Mouse (Mus musculus) kidney, postnatal 4 days (tissue): Measurements from ENCODE around the gene Ankrd27.
A peak's percentile ranks its signal among the peaks of the same experiment; 100 is the strongest.
"Not testable (repeated sequence)": the region's sequence is repeated elsewhere in the genome, so short reads cannot be mapped to it uniquely, and the experiment has no call there.

Experiments
- DNase-seq, 2 experiments: peaks; one replicate each; pipeline ENCODE4 v3.0.0; 2021; ENCODE audit warnings: mixed read lengths in 2 of 2

The Ankrd27 gene

GRCm38 (mm10) chr7:35586055-35586905 is at the start of gene Ankrd27:
TSS of gene Ankrd27 (plus strand) at chr7:35586244.
- DNase-seq = peak; percentile 96 to 97

DNA sequence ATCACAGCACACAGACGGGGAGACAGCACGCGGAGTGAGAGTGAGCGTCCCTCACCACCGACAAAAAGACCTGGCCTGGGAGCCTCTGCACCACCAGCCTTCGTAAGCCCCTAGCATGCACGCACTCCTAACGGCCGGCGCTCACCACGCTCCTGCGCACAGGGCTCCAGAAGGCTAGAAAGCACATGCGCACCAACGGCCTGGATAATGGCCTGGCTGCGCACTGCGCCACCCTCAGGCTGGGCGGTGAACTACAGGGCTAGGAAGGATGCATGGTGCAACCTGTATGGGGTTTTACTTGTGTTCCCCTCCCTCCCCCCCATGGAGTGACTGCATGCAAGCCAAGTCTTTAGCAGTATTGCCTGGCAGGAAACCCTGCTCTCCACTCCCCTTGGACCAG is 48.5 kb upstream of the Ankrd27 start, which contains the start of gene Tdrd12:
Gene Tdrd12, minus strand, starts transcription at position 184 of the 400 bp plus-strand sequence.
- no peak for DNase-seq

GRCm38 (mm10) chr7:35545881-35546280 is 40.2 kb upstream of the Ankrd27 start:
- DNase-seq = peak; percentile 68 to 79

GRCm38 (mm10) chr7:35553751-35554604 is 32.1 kb upstream of the Ankrd27 start:
- DNase-seq = peak; percentile 60 to 67

DNA sequence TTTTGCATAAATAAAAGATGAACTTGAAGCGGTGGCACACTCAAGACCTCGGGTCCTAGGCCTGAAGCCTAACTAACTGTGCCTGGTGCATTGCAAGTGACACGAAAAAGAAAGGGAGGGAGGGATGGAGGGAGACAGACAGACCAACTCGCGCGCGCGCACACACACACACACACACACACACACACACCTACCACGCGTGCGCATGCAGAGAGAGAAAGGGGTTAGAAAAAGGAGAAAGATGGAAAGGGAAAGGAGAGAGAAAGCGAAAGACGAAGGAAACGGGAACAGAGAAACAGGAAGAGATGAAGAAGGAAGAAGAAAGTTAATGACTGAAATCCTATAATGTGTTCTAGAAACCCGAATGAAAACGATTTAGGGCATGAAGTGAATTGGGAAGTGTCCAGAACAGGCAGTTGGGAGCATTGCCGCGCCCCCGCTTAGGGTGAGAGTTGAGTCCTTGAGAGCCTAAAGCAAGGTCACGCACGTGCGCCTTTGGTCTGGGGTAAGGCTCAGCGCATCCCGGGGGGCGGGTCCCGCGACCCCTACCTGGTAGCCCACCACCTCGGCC is 31.4 kb upstream of the Ankrd27 start:
- DNase-seq = peak; percentile 37 to 54

DNA sequence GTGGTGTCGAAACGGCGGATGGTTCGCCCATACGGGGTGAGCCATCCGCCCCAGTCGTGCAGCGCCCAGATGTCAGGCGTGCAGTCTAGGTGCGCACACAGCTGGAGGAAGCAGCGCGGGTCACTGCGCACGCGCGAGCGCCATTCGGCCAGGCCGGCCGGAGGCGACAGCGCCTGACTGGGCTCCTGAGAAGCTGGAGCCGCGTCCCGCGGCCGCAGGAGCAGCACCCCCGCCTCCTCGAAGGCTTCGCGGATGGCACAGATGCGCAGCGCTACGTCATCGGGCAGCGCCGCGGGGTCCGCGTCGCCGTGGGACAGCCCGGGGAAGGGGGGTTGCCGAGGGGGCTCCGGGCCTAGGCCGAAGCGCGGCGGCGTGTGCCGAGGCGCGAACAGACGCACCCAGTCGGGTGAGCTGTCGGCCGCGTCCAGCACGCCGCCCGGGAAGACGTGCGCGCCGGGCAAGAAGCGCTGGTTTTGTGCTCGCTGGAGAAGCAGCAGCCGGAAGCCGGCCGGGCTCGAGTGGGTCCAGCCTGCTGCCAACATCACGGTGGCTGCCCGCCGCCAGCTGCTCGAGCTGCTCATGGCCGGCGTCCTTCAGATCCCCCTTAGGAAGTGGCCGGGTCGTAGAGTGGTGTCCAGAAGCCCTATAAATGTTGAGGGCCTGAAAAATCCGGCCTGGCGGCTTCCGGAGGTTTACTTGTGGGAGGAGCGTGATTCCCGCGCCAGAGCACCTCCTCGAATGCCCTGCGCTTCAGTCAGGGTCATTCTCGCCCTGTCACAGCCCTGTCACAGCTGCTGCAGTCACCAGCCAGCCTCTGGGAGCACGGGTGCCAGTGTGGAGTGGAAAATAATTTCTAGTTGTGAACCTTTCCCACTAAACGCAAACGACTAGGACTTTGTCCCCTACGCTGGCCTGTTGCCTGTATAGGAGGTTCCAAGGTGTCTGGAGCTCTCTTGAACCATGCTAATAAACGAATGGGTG is 30.5 kb upstream of the Ankrd27 start:
- DNase-seq = peak; percentile 92 to 95

DNA sequence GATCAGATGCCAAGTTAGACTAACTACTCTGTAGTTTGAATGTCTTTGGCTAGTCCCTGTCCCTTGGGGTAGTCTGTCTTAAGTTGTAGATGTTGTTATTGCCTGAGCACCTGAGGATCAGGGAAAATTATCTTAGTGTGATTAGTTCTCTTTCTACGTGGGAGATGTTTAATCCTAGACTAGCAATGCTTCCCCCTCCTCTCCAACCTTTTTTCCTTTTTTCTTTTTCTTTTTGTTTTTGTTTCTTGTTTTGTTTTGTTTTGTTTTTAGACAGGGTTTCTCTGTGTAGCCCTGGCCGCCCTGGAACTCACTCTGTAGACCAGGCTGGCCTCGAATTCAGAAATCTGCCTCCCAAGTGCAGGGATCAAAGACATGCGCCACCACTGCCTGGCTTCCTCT is 29.8 kb upstream of the Ankrd27 start, which contains the start of gene Nudt19:
Gene Nudt19, minus strand, starts transcription at position 100 of the 399 bp plus-strand sequence.
- DNase-seq = no peak

- no peak for DNase-seq
Observed at GRCm38 (mm10) chr7:35556905-35557304, 29.1 kb upstream of the Ankrd27 start.

DNA sequence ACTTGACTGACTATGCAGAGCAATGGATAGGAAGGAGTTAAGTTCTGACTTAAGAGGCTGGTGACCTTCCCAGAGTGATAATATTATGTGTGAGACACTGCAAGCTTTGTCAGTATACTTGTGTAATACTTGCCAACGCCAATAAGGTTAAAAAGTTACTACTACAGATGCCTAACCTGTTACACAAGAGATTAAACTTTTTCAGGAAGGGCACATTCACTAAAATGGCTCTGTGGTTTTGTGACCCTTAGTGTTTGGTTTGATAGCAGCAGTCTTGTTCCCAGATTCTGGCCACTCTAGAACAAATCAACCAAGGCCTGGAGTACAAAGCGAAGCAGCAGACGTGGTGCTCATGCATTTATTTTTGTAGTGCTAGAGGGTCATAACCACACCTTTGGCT is 28.5 kb upstream of the Ankrd27 start:
- no peak for DNase-seq

DNA sequence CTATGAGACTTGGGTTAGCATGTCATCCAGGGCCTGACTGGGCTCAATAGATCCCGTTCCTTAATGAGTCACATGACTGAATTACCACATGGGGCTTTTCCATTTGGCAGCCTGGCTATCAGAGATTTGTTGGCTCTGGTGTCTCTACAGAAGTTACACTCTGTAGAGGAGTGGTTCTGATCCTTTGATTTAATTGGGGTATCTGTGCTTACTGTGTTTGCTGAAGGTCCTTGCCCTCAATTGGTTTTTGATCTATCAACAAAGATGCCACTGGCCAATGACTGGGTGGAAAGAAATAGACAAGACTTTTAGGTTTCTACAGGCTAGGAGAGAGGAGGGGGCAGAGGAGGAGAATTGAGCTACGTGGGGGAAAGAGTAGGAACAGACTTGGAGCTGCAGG is 27.4 kb upstream of the Ankrd27 start:
- no peak for DNase-seq

GRCm38 (mm10) chr7:35559838-35560237 is 26.2 kb upstream of the Ankrd27 start:
- no peak for DNase-seq

DNA sequence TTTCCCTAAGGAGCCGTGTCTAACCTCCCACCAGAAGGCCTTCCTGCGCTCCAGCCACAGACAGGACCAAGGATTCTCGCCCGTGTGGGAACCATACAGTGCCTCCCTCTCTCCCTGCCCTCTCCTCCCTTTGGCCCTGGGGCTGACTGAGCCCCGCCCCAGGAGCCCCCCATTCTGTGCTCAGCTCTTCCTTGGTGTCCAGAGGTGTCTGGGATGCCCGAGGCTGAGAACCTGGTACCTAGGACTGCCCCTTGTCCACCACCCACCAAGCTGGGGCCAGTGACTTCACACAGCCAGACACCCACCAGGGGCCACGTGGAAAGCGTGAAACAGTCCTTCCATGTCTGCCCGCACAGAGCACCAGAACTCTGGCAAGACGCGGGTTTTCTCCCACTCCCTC is 23.0 kb upstream of the Ankrd27 start:
- no peak for DNase-seq

DNA sequence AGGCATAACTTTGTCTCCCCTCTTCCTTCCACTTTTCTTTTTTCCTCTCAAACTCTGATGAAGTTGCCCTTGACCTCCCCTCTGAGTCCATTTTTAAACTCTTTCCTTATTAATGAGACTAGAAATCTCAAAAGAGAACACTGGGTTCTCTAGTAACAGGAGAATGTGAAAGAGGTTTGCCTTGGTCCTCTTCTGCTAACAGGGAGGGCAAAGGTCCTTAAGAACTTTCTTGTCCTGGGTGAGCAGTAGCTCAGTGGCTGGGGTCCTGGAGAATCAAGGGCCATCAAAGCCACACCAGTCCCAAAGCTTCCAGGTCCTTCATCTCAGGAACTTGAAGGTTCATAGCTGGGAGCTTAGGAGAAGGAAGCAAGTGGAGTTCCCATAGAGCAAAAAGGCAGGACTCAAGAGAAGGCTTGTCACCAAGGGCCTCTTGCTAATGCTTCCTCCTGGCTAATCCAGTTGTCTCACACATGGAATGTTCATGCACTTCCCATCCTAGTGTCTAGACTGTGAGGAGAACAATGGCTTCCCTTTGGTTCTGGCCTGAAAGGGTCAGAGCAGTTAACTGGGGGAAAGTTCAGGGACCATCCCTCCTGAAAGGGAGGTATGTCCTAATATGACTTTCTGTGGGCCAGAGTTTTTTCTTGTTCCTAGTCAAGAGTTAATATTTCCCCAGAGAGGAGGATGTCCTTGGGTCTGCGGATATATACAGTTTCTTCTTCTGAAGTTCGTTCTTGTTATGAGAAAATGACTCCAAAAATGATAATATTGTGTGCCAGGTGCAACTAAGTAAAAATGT is 21.8 kb upstream of the Ankrd27 start:
- no peak for DNase-seq

DNA sequence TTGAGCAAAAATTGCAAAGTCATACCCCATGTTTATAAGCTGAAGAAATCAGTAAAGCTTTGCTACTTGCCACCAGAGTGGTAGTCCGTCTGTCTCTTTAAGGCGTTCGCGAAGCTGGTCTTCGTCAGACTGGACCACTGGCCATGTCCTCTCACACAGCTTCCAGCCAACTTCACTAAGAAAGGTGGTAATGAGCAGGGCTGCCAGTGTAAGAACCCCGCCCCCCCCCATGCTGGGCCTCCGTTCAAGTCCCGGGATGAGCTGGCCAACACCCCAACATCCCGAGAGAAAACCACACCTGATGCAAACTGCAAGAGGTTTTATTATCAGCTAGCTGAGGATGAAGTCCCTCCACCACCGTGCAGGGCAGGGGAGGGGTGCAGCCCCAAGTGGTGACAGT is 21.2 kb upstream of the Ankrd27 start:
- not testable (repeated sequence) for DNase-seq

DNA sequence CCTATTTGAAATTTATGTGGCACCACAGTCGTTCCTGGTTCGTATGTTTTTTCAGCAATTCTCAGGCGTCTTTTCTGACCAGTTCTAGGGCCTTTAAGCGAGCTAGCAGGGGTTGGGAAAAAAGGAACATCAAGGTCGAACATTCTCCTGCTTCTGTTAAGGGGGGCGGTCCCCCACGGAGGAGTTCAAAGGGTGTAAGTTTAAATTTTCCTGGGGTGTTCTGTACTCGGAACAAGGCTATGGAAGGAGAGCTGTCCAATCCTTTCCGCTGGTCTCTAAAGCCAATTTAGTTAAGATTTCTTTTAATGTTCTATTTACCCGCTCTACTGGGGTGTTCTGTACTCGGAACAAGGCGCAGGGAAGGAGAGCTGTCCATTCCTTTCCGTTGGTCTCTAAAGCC is 20.1 kb upstream of the Ankrd27 start:
- not testable (repeated sequence) for DNase-seq

DNA sequence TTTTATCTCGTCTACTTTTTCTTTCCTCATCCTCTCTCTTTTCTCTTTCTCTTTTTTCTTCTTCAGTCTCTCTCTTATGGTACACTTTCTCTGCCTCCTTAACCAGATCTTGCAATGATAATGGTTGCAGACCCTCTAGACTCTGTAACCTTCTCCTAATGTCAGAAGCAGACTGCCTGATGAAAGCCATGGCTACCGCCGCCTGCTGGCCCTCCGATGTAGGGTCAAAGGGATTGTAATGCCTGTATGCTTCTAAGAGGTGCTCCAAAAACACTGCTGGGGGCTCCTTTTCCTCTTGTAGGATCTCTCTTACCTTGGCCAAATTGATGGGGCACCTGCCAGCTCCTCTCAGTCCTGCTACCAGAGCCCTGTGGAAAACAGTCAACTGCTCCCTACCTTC is 16.3 kb upstream of the Ankrd27 start:
- not testable (repeated sequence) for DNase-seq

GRCm38 (mm10) chr7:35570883-35571282 is 15.2 kb upstream of the Ankrd27 start:
- DNase-seq = not testable (repeated sequence)

- peak; percentile 78 for DNase-seq
Observed at GRCm38 (mm10) chr7:35579849-35580248, 6.2 kb upstream of the Ankrd27 start.

DNA sequence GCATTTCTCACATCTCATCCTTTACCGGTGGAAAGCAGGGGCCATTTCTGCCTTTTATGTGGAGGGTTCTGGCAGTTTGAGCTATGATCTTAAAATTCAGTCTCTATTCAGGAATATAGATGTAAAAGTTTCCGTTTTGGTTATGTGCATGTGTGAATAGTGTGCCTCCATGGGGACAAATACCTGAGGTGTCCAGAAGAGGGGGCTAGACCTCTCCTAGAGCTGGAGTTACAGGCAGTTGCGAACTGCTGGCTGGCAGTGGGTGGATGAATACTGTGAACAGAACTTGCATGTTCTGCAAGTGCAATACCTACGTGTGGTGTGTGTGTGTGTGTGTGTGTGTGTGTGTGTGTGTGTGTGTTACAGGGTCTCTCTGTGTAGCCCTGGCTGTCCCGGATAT is 3.3 kb upstream of the Ankrd27 start:
- DNase-seq = peak in 1 of 2 experiments; percentile 23

DNA sequence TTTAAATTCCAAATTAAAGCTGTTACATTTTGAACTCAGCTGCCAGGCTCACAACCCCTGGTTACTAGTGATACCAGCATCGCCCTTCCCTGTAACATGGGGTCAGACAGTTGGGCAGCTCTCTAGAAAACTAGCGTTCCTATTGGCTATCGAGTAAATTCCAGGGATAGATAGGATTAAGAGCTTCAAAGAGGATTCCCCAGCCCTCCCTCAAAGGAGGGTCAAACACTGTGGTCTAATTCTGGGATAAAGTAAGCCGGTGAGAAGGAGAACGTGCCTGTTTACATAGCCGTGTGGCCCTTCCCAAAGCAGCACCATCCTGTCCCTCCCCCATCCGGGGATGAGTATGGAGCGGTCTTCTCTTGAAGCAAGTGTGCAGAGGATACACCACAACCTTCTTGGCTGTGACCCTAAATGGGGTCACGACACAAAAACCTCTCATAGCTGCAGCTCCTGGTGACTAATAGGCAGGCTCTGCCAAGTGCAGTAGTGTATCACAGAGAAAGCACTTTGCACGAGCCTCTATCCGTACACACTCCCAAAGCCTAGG is 2.5 kb upstream of the Ankrd27 start:
- no peak for DNase-seq
